Mouse (Mus musculus): ENCODE measurements around the gene Trim37. TPM values are rescaled to one million over a fixed set of nuclear protein-coding genes. Genes with fewer than 3 reads are reported as not detected.

Trim37 gene
- total RNA-seq, 4 experiments from 2014 or later = 14.0 to 23.2 (median 15.7) TPM

Small RNA genes within 50 kb of the gene (microRNA-seq; reads per million reads assigned to microRNA genes)
- 25.5 to 108 reads per million in 2 experiments for gene Mir301

Other genes with a start within 250 kb of the Trim37 start
- 10 to 100 TPM; 22.2 to 53.0 (median 26.6) TPM for gene Ypel2, start 133.4 kb upstream of the Trim37 start, total RNA-seq (2022)
- 10 to 100 TPM in 2 of 4 experiments, 1 to 10 TPM in 2; 5.6 to 10.1 (median 7.8) TPM for gene Gdpd1, start 53.0 kb upstream of the Trim37 start, total RNA-seq (2022)
- 10 to 100 TPM; 16.1 to 21.1 (median 19.1) TPM for gene Smg8, start 40.3 kb upstream of the Trim37 start, total RNA-seq (2022)
- gene Prr11, start 18.4 kb upstream of the Trim37 start, total RNA-seq (2022) = 1 to 10 TPM in 3 of 4 experiments, under 1 TPM in 1; 0.75 to 1.3 (median 1.2) TPM
- gene Ska2, start 17.8 kb upstream of the Trim37 start, total RNA-seq (2022) = 1 to 10 TPM; 5.0 to 9.3 (median 7.2) TPM
- 10 to 100 TPM; 27.4 to 38.8 (median 34.3) TPM for gene Ppm1e, start 231.9 kb downstream of the Trim37 start, total RNA-seq (2022)